Mouse (Mus musculus) liver, embryonic 14.5 days (tissue): ENCODE results near the gene Rab3il1.

Source experiments
- CTCF ChIP-seq: IDR thresholded peaks from 2 replicates; pipeline ENCODE4 v1.5.1; 2016; ENCODE audit warnings: antibody characterized with exemption, low read depth, control low read depth
- EP300 ChIP-seq: IDR thresholded peaks from 2 replicates; pipeline ENCODE4 v1.6.1; 2016; ENCODE audit warnings: antibody characterized with exemption, low read depth

DNA sequence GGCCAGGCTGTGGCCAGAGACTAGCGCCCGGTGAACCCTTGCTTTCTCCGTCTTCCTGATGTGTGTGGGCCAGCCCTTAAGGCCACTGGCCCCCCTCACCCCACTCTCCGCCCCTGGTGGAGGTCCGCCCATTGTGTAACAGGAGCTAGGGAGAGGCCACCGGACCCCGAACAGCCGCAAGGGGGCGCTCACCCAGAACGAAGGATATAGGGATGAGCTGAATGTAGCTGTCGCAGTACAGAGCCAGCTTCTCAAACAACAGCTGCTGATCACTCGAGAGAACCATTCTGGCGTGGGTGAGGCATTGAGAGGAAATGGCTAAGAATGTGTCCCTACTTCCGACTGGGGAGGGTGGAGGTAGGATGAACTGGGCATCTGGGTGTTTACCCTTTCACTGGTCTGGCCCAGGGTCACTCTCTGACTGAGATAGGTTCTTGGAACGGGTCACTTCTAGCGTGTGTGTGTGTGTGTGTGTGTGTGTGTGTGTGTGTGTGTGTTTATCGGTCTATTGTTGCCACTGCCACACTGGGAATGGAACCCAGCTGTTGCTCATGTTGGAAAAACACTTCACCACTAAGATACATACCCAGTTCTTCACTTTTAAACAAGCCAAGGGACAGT is 8.3 kb upstream of the Rab3il1 start:
- peak; percentile 92 for TF ChIP-seq CTCF
- no peak for TF ChIP-seq EP300
